Mouse (Mus musculus) embryonic facial prominence, embryonic 11.5 days (tissue): ENCODE measurements around the gene Cpsf6. TPM values are rescaled to one million over a fixed set of nuclear protein-coding genes. Genes with fewer than 3 reads are reported as not detected.

Experiments used
- ATAC-seq: fragments of 200-750 bp; cut with Nextera tagmentation; replicated peaks from 2 replicates; pipeline ENCODE4 v1.8.0; 2017; ENCODE audit warnings: low read depth; ENCODE audit not compliant: insufficient number of reproducible peaks, low FRiP score, low TSS enrichment
- DNase-seq: peaks from one replicate; pipeline ENCODE4 v3.0.0-alpha.2; 2015; ENCODE audit warnings: low spot score
- H3K27ac ChIP-seq: fragments of 300-500 bp; sonication (generic); replicated peaks from 2 replicates; pipeline ENCODE4 v1.5.1; 2014; ENCODE audit warnings: mild to moderate bottlenecking, low read depth, low read length, control low read depth
- H3K27me3 ChIP-seq: fragments of 300-500 bp; sonication (generic); 2 replicates; pipeline ENCODE4 v1.6.1; 2014; ENCODE audit warnings: mild to moderate bottlenecking, low read length, moderate library complexity, mixed read lengths; ENCODE audit not compliant: control insufficient read depth, insufficient read depth
- H3K36me3 ChIP-seq: fragments of 300-500 bp; sonication (generic); replicated peaks from 2 replicates; pipeline ENCODE4 v1.6.1; 2014; ENCODE audit warnings: low read depth, mild to moderate bottlenecking, low read length, moderate library complexity, mixed read lengths; ENCODE audit not compliant: control insufficient read depth, insufficient read depth
- H3K4me1 ChIP-seq: fragments of 300-500 bp; sonication (generic); 2 replicates; pipeline ENCODE4 v1.6.1; 2014; ENCODE audit warnings: low read length, mixed read lengths; ENCODE audit not compliant: control insufficient read depth, insufficient read depth
- H3K4me2 ChIP-seq: fragments of 300-500 bp; sonication (generic); 2 replicates; pipeline ENCODE4 v1.6.1; 2014; ENCODE audit warnings: low read depth, mild to moderate bottlenecking, control low read depth, low read length, moderate library complexity
- H3K4me3 ChIP-seq: fragments of 300-500 bp; sonication (generic); 2 replicates; pipeline ENCODE4 v1.5.1; 2014; ENCODE audit warnings: low read depth, low read length, control low read depth
- H3K9ac ChIP-seq: fragments of 300-500 bp; sonication (generic); replicated peaks from 2 replicates; pipeline ENCODE4 v1.6.1; 2014; ENCODE audit warnings: mild to moderate bottlenecking, control low read depth, low read length
- H3K9me3 ChIP-seq: fragments of 300-500 bp; sonication (generic); replicated peaks from 2 replicates; pipeline ENCODE4 v1.6.1; 2016; ENCODE audit warnings: mild to moderate bottlenecking, low read length, inconsistent platforms, mixed read lengths; ENCODE audit not compliant: control insufficient read depth
- WGBS: fragments of 180-500 bp; shearing (Covaris S2); extraction: QIAGEN DNeasy Blood & Tissue Kit; methylation state at CpG from one replicate; pipeline ENCODE4 v1.1.7; 2014; 5-methylcytosine and 5-hydroxymethylcytosine counted together
- polyA plus RNA-seq: library from polyadenylated mRNA; unstranded; fragments of >200 nt; fragmentation: Nextera tagmentation; extraction: Ambion mirVana; gene quantifications from 2 replicates; pipeline ENCODE4 v1.2.1, GENCODE M21; 2014

The Cpsf6 gene
- polyA plus RNA-seq, 1 experiment from 2014 or later, result 223 TPM

DNA sequence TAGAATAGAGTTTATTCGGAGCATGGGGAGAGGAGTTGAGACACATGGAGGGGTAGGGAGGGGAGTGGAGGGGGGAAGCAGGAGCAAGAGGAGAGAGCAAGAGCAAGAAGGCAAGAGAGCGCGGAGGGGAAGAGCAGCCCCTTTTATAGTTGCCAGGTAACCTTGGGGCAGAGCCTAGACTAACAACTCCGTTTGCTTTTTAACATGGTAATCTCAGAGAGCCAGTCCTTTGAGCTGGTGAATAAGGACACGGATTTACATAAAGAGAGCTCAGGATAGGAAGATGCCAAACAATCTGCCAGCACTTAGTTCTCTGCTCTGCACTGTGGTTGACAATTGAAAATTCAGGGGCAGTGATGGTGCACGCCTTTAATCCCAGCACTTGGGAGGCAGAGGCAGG lies 31.3 kb upstream of the Cpsf6 start:
- no peaks in the 10 kb centered on the region for H3K36me3 ChIP-seq
- H3K4me3 ChIP-seq, result no peak overlapping the region
- DNase-seq (no peak), ATAC-seq (no peak)
- H3K27ac ChIP-seq, result no peak overlapping the region
- no peak overlapping the region for H3K9ac ChIP-seq
- H3K9me3 ChIP-seq, result no peaks in the 10 kb centered on the region
- WGBS, result 67% methylated on average over 6 of the region's 6 CpGs
- no peak overlapping the region for H3K4me2 ChIP-seq
- no peaks in the 10 kb centered on the region for H3K4me1 ChIP-seq
- H3K27me3 ChIP-seq, result no peaks in the 10 kb centered on the region

DNA sequence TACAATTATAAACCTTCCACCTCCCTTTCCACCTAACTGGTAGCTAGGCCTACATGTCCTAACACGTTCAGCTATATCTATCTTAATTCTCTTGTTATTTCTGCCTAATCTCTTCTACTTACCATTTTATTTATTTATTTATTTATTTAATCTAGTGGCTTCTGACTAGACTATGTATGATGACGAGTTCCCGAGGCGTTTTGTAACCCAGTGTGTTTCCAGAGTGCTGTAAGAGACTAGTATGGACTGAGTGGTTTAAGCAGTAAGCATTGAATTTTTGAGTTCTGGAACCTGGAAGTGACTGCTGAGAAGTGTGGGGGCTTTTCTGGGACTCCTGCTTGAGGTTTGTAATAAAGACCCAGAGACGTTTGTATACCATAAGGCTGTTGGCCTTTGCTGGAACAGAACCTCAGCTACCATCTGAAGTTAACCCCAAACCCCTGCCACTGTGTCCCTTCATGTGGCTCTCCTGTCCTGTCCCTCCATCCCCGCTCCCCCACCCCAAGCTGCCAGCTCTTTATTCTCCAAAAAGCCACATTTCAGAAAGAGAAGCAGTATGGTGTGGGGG lies 30.8 kb upstream of the Cpsf6 start:
- 78% methylated on average over 6 of the region's 6 CpGs for WGBS
- Histone ChIP-seq H3K4me3 (no peak overlapping the region), H3K27me3 (no peaks in the 10 kb centered on the region), H3K9me3 (no peaks in the 10 kb centered on the region), H3K9ac (no peak overlapping the region), H3K4me1 (no peaks in the 10 kb centered on the region), H3K27ac (no peak overlapping the region), H3K36me3 (no peaks in the 10 kb centered on the region), H3K4me2 (no peak overlapping the region)
- ATAC-seq, result no peak
- DNase-seq, result no peak

DNA sequence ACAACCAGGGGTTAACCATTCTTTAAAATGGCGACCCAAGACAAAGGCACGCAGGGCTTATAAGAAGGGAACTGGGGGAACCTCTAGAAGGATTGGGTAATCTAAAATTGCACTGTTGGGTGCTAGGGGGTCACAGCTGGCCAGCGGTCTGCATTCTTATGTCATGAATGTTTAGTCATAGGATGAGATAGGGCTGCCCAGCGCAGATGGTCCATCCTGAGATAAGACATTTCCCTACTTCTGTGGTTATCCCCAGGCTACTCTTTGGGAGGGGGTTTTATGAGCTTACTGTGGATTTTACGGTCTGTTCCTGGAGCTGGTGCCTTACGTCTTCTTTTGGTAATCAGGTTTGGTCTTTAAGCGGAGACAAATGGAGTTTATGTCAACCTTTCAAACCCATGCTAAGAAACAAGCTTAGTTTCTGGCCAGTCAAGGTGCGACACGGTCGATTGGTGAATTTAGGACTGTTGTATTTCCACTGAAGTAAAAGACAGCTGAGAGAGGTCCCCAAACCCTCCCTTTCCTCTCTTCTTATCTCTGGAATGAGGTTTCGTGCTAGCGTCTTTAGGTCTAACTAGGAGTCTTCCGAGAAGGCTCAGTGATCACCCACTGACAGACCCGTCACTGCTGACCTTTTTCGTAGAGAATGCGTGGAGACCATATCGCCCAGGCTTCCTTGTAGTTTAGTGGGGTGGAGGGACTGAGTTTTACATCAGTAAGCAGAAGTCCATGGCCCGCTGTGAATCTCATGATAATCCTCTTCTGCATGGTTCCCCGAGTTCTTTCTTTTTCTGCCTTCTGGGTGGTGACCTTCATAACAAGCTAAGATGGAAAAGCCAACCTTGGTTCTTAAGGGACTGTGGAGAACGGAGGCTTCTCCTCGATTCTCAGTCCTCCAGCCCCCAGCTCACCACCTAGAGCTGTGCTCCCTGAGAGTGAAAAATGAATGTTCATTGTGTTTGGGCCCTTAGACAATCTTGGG lies 29.8 kb upstream of the Cpsf6 start:
- no peak for ATAC-seq
- WGBS, result 79% methylated on average over 21 of the region's 21 CpGs
- Histone ChIP-seq H3K36me3 (no peaks in the 10 kb centered on the region), H3K9me3 (no peaks in the 10 kb centered on the region), H3K9ac (no peak overlapping the region), H3K4me1 (no peaks in the 10 kb centered on the region), H3K27ac (no peak overlapping the region), H3K4me2 (no peak overlapping the region), H3K4me3 (no peak overlapping the region), H3K27me3 (no peaks in the 10 kb centered on the region)
- no peak for DNase-seq

DNA sequence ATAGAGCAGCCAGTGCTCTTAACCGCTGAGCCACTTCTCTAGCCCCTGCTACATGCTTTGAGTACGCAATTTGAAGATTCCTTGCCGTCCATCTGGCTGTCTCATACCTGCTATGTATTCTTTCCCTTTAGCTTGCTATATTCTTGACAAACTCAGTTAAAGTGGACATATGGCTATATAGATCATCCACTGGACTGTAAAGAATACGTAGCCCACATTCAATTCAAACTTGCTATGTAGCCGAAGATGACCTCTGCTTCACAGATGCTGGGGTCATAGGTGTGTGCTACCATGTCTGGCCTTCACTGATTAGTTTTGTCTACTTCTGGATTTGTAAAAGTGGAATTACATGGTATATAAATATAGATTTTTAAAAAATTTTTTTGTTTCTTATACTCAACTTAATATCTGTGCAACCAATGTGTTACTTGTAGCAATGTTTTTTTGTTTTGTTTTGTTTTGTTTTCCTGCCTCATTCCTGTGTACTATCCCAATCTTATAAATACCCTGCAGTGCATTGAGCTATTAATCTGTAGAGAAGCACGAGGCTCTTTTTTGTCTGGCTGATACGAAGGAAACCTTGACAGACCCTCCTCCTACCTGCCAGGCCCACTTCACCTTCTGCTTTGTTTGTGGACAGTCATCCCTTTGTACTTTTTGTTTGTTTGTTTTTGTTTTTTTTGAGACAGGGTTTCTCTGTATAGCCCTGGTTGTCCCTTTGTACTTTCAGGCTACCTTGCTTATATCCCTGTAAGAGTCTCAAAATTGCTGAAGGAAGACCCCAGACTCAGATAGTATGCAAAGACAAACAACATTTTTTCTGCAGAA lies 28.9 kb upstream of the Cpsf6 start:
- Histone ChIP-seq H3K36me3 (no peaks in the 10 kb centered on the region), H3K4me1 (no peaks in the 10 kb centered on the region), H3K9ac (no peak overlapping the region), H3K9me3 (no peaks in the 10 kb centered on the region), H3K27ac (no peak overlapping the region), H3K4me3 (no peak overlapping the region), H3K27me3 (no peaks in the 10 kb centered on the region), H3K4me2 (no peak overlapping the region)
- DNase-seq (no peak), ATAC-seq (no peak)
- 83% methylated on average over 7 of the region's 7 CpGs for WGBS

DNA sequence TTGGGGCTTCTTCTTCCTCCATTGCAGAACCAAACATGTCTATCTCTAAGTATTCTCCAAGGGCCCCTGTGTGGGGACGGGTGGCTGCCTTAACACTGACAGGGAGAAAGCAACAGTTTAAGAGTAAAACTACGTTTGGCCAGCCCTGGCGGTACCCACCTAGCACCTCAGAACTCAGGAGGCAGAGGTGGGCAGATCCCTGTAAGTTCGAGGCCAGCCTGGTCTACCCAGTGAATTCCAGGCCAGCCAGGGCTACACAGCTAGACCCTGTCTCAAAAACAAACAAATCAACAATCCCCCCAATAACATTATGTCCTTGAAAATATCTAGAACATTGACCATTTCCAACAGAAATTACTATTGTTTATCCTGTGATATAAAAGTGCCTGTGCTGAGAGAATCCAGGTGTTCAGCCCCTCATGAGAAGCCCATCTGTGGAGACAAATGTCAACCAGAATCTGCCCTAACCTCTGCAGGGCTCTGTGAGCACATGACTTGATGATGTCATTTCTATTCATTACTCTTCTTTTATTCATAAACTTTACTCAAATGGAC lies 28.0 kb upstream of the Cpsf6 start:
- no peaks in the 10 kb centered on the region for H3K27me3 ChIP-seq
- no peaks in the 10 kb centered on the region for H3K4me1 ChIP-seq
- no peak for DNase-seq
- no peaks in the 10 kb centered on the region for H3K36me3 ChIP-seq
- H3K4me2 ChIP-seq, result no peak overlapping the region
- H3K9me3 ChIP-seq, result no peaks in the 10 kb centered on the region
- H3K9ac ChIP-seq, result no peak overlapping the region
- 77% methylated on average over 4 of the region's 4 CpGs for WGBS
- no peak for ATAC-seq
- H3K27ac ChIP-seq, result no peak overlapping the region
- H3K4me3 ChIP-seq, result no peak overlapping the region

DNA sequence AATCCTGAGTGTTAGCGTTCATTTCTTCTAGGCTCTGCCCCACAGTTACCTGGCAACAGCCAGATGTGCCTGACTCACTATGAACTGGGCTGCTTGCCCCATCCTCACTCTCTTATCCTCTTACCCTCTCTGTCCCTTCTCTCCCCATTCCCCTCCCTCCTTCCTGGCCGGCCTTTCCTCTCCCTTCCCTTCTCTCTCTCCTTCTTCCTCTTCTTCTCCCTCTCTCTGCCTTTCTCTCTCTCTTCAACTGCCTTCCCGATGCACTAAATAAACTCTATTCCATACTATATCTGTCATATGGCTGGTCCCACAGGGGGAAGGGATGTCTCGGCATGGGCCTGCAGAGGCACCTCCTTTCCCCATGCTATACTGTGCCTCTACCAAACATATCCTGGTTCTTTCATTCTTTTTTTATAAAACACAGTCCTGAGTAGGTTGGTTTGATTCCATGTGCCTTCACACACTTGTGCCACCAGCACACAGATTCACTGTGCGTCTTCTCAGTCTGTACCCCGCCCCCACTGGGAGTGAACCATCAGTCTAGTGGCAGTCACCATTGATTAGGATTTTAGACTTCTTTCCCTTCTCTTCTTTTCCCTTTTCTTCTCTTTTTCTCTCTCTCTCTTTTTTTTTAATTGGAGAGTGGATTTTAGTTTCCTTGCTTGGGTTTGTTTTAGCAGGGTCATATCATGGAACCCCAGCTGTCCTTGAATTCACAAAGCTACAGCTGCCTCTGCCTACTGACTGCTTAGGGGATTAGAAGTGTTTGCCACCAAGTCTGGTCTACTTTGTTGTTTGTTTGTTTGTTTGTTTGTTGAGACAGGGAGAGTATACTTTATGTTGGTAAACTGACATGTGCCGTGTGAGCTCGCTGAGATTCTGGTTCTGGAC lies 27.3 kb upstream of the Cpsf6 start:
- H3K4me1 ChIP-seq, result no peaks in the 10 kb centered on the region
- ATAC-seq (no peak), DNase-seq (no peak)
- WGBS, result 83% methylated on average over 8 of the region's 8 CpGs
- H3K27me3 ChIP-seq, result no peaks in the 10 kb centered on the region
- H3K4me2 ChIP-seq, result no peak overlapping the region
- H3K36me3 ChIP-seq, result no peaks in the 10 kb centered on the region
- H3K4me3 ChIP-seq, result no peak overlapping the region
- H3K9ac ChIP-seq, result no peak overlapping the region
- no peak overlapping the region for H3K27ac ChIP-seq
- no peaks in the 10 kb centered on the region for H3K9me3 ChIP-seq

DNA sequence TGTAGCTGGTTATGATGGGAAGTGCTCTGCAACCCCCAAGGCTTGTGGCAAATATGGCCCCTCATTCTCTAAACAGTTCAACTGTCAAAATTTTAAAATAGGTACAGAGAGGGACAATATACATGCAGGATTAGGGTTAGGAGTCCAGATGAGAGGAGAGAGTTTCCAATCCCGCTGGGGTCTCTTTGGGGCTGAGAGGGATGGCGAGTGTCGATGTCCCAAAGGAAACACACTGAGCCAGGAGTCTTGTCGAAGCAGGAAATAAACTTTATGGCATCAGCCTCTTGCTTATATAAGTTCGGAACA lies 26.4 kb upstream of the Cpsf6 start:
- DNase-seq, result no peak
- no peaks in the 10 kb centered on the region for H3K4me1 ChIP-seq
- H3K27ac ChIP-seq, result no peak overlapping the region
- WGBS, result 86% methylated on average over 5 of the region's 5 CpGs
- H3K27me3 ChIP-seq, result no peaks in the 10 kb centered on the region
- no peaks in the 10 kb centered on the region for H3K9me3 ChIP-seq
- H3K4me2 ChIP-seq, result no peak overlapping the region
- no peak for ATAC-seq
- H3K4me3 ChIP-seq, result no peak overlapping the region
- H3K36me3 ChIP-seq, result no peaks in the 10 kb centered on the region
- H3K9ac ChIP-seq, result no peak overlapping the region
